Mouse (Mus musculus): ENCODE measurements around the gene Tmem19.
A peak's percentile ranks its signal among the peaks of the same experiment; 100 is the strongest.
"Not testable (repeated sequence)": the region's sequence is repeated elsewhere in the genome, so short reads cannot be mapped to it uniquely, and the experiment has no call there.

Gene Tmem19

DNA sequence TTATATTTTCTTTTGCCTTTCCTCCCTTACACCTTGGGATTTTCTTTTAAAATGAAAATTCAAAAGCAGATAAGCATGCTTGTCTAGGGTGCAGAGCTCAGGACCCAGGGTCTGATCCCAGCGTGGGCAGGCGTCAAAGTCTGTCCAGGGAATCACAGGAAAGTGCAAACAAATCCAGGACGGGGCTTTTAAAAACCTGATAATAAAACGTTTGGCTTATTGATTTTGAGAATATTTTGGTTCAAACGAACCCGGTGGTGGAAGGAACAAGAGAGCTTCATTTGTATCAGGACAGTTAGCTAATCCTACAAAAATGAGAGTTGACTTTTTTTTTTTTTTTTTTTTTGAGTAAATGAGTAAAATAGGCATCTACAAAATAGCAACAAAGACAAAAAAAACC is 14.2 kb downstream of the Tmem19 start:
- DNase-seq, result no peak

DNA sequence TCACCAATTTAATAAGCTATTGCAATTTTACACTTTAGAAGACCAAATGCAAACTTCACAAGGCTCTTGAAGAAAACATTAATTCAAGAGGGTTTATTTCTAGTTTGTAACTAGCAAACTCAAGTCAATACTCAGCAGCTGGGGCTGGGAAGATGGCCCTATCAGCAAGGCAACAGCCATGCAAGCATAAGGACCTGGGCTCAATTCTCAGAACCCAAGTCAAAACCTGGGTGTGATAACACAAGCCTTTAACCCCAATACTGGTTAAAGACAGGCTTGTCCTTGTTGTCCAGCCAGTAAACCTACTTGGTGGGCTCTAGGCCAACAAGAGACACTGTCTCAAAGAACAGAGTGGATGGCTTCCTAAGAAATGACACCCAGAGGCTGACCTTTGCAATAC is 15.9 kb downstream of the Tmem19 start:
- no peak for DNase-seq

DNA sequence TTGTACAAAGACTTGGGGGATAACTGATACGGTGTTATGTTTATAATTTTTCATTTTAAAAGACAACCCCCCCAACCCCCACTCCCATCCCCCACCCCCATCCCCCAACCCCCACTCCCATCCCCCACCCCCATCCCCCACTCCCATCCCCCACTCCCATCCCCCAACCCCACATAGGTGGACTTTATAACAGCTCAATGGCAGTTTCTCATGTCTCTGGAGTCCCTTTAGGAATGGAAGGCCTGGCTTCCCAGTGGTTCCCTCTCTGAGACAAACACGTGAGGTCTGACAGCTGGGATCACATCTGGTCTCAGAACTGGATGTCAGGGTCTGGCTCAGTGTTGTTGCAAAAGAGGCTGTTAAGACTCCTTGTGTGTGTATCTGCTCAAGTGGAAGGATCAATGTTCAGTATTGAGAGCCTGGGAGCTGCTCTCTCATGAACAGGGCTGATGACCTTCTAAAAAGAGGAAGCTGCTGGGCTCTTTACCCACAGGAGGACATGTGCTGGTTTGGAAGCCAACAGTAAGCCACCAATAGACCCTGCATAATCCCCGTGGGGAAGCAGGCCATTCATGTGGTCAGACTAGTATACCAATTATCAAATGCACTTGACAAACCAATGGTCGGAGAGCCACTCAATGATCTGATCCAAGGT is 19.4 kb downstream of the Tmem19 start:
- no peak for DNase-seq

- DNase-seq, result no peak
Observed at GRCm38 (mm10) chr10:115339820-115340328, 22.4 kb downstream of the Tmem19 start.

- no peak for DNase-seq
Observed at GRCm38 (mm10) chr10:115336901-115337300, 25.4 kb downstream of the Tmem19 start.

DNA sequence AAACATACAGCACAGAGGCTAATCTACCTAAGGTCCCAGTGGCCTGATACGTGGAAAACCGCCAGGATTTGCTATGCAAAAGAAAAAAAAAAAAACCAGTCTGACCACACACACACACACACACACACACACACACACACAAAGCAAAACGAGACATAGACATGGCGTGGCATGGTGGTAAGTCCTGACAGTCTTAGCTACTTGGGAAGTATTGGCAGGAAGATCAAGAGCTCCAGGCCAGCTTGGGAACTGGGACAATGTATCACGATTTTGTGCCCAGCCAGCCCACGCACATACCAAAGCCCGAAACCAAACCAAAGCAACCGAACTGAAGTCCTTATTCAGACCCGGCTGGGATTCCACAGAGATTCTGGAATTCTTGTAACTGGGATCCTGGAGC is 28.8 kb downstream of the Tmem19 start:
- no peak for DNase-seq

DNA sequence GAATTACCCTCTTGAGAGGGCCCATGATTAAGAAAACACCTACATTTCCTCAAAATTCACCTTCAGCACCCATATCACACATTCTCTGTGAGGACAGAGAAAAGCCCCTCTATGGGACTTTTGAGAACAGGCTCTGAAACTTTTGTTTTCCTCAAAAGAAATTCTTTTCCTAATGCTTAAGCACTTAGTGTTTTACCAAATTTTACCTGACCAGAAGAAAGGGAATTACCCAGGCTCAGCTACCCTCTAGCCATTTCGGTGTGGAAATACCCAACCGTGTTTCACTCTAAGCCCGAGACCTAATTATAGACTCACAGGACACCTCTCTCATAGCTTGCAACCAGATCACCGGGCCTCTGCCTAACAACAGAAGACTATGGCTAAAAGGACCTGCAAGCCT is 29.3 kb downstream of the Tmem19 start:
- DNase-seq, result no peak

GRCm38 (mm10) chr10:115332420-115332952 is 29.8 kb downstream of the Tmem19 start:
- DNase-seq, result no peak

GRCm38 (mm10) chr10:115329010-115329530 is 33.2 kb downstream of the Tmem19 start:
- DNase-seq, result no peak

GRCm38 (mm10) chr10:115328514-115328913 is 33.8 kb downstream of the Tmem19 start:
- DNase-seq, result no peak

DNA sequence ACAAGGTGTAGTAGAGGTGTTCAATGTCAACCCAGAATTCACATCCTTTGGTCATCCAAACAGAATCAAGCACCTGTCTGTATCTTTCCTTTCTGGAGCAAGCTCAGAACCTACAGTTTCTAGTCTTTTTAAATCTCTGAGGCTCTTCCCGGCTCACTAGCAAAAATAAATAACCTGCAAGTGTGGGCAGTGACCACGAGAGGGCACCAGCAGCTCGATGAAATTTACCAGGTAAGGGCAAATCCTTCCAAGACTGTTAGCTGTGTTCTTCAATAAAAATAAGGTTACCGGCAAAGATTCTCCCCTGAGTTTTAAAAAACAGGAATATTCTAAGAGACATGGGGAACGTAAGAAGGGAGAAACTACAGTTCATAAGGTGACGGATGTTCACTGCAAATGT is 39.0 kb downstream of the Tmem19 start:
- peak; percentile 58 for DNase-seq

GRCm38 (mm10) chr10:115321317-115322035 is 40.8 kb downstream of the Tmem19 start:
- no peak for DNase-seq

DNA sequence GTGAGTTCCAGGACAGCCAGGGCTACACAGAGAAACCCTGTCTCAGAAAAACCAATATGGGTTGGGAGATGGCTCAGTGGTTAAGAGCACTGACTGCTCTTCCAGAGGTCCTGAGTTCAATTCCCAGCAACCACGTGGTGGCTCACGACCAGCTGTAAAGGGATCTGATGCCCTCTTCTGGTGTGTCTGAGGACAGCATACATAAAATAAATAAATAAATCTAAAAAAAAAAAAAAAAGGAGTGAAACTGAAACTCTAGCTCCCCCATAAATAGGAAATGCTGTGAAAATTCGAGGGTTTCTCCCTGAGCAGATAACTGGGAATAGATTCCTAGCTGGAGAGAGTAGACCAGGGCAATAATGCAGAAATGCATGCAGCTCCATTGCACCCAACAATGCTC is 43.9 kb downstream of the Tmem19 start:
- not testable (repeated sequence) for DNase-seq

GRCm38 (mm10) chr10:115316313-115316712 is 46.0 kb downstream of the Tmem19 start:
- no peak for DNase-seq

DNA sequence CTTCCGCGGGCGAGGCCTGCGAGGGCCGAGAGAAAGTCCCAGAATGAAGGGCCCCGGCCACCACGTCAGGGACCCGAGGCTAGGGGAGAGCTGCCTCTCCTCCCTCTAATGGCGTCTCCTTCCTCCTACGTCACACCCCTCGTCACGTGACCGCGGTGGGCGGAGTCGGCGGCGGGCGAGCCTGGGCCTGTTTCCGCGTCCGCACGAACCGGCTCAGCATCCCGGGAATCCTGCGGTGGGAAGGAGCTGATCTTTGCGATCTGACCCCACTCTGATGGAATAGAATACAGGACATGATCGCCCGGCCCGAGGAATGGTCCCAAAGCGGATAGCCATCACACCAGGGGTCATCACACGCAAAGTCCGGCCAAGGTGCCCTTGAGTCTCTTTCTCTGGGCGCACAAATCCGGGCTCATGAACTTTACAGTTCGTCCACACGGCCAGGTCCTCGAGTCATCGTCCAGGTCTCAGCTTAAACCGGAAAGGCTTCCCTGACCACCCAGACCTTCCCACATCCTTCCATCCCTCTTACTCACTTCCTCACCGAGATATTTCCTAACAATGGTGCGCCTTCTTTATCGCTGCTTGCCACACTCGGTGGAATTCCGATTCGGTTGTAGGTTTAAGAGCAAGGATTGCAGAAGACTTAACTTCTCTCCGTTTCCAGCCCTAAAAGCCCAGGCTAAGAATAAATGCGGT is 46.7 kb downstream of the Tmem19 start, which contains the start of gene Rab21:
Gene Rab21 (minus strand): TSS at position 122 of the 699 bp plus-strand sequence.
- DNase-seq, result peak; percentile 96

DNA sequence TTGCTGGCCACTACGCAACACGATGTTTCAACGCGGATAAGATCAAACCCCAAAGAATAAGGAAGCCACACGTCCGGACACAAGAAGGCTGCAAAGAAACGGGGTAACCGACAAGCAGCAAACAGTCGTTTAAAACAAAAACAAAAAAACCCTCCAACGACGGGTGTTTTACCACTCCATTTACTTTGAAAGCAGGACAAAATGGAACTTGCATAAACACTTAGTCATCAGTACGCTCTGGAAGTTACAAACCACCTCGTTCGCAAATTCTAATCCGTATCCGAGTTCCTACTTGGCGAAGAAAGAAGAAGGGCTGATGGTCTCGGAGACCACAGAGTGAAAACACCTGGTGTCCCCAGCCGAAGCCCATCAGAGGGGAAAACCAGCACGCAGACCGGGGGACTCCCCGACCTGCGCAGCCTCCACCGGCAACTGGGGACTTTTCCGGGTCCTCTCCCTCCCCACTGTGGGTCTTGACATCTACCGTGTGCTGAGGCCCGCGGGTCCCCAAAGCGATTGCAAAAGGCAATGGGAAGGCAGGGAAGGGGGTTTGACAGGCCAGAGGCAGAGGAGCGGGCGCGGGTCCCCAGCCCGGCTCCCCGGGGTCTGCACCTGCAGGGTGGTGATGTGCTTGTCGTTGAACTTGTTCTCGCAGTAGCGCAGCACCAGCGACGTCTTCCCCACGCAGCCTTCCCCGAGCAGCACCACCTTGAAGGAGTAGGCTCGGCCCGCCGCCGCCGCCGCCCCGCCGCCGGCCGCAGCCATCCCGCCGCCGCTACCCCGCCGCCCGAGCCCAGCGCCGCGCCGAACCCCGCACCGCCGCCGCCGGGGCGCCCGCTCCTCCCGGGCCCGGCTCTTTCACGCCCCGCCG is 47.5 kb downstream of the Tmem19 start:
- DNase-seq, result no peak

DNA sequence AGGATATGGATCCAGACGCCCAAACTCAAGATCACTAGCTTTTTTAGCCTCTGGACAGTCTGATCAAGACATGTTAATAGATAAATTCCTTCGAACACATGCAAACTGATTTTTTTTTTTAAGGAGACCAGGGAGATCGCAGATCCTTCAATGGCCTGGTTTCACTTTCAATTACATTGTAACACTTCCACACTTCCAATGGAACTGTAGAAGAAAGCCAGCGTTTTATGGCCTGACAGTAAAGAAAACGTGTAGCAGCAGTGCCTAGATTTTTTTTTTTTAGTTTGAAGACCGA is 48.1 kb downstream of the Tmem19 start:
- DNase-seq, result no peak

GRCm38 (mm10) chr10:115313641-115314286 is 48.5 kb downstream of the Tmem19 start:
- no peak for DNase-seq

GRCm38 (mm10) chr10:115312732-115313131 is 49.6 kb downstream of the Tmem19 start:
- no peak for DNase-seq

- no peak for DNase-seq
Observed at GRCm38 (mm10) chr10:115312194-115312593, 50.1 kb downstream of the Tmem19 start.

DNA sequence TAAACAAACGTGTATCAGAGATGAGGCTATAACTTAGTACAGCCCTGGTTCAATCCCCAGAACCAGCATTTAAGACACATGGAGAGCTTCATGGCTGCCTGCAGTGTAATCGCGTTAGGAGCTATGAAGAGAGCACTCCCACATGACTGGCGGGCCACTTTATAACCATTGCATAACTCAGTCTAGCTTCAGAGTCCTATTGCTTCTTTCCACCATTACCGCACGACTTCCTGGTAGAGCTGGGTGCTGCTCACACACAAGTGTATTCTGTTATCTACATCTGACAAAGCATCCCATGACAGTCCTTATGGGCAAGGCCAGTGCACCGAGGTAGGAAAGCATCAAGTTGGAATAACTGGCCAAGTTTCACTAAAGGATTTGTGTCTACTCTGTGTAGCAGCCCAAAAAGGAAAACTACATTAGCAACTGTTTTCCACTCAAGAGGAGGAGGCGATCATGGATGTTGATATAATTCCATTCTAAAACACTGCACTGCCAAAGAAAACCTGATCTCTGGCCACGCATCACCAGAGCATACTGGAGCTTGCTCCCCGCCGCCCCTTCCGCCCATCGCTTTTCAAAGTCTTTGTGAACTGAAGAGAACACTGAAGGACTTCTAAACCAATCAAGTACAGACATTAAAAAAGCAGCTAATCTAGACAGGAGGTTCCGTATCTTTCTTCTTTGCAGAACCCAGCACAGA is 50.9 kb downstream of the Tmem19 start:
- DNase-seq, result no peak
